Mouse (Mus musculus) forebrain, embryonic 15.5 days (tissue): ENCODE data around the gene Prss27. TPM values are rescaled to one million over a fixed set of nuclear protein-coding genes. Genes with fewer than 3 reads are reported as not detected.

Experiments
- ATAC-seq: fragments of 200-750 bp; cut with Nextera tagmentation; replicated peaks from 2 replicates; pipeline ENCODE4 v1.8.0; 2017; ENCODE audit warnings: mild to moderate bottlenecking, moderate TSS enrichment, moderate library complexity
- H3K27ac ChIP-seq: fragments of 300-500 bp; sonication (generic); replicated peaks from 2 replicates; pipeline ENCODE4 v1.5.1; 2015; ENCODE audit warnings: mild to moderate bottlenecking, inconsistent platforms
- H3K27me3 ChIP-seq: fragments of 300-500 bp; sonication (generic); 2 replicates; pipeline ENCODE4 v1.6.1; 2015; ENCODE audit warnings: inconsistent platforms
- H3K36me3 ChIP-seq: fragments of 300-500 bp; sonication (generic); 2 replicates; pipeline ENCODE4 v1.6.1; 2015; ENCODE audit warnings: mild to moderate bottlenecking, inconsistent platforms
- H3K4me1 ChIP-seq: fragments of 300-500 bp; sonication (generic); 2 replicates; pipeline ENCODE4 v1.6.1; 2015; ENCODE audit warnings: inconsistent platforms
- H3K4me2 ChIP-seq: fragments of 300-500 bp; sonication (generic); replicated peaks from 2 replicates; pipeline ENCODE4 v1.6.1; 2015; ENCODE audit warnings: mild to moderate bottlenecking, inconsistent platforms
- H3K4me3 ChIP-seq: fragments of 300-500 bp; sonication (generic); 2 replicates; pipeline ENCODE4 v1.5.1; 2015; ENCODE audit warnings: mild to moderate bottlenecking, inconsistent platforms
- H3K9ac ChIP-seq: fragments of 300-500 bp; sonication (generic); replicated peaks from 2 replicates; pipeline ENCODE4 v1.6.1; 2015; ENCODE audit warnings: mild to moderate bottlenecking, inconsistent platforms
- H3K9me3 ChIP-seq: fragments of 300-500 bp; sonication (generic); 2 replicates; pipeline ENCODE4 v1.6.1; 2016; ENCODE audit warnings: inconsistent platforms
- WGBS: fragments of 180-500 bp; shearing (Covaris S2); methylation state at CpG from one replicate; pipeline ENCODE4 v1.1.7; 2015; ENCODE audit warnings: mixed read lengths; 5-methylcytosine and 5-hydroxymethylcytosine counted together
- polyA plus RNA-seq: library from polyadenylated mRNA; unstranded; fragments of >200 nt; fragmentation: Nextera tagmentation; extraction: Ambion mirVana; gene quantifications from 2 replicates; pipeline ENCODE4 v1.2.1, GENCODE M21; 2015

Gene Prss27
- polyA plus RNA-seq, 1 experiment from 2014 or later: 0.23 TPM

GRCm38 (mm10) chr17:24007391-24007790 is 30.6 kb upstream of the Prss27 start:
- 70% methylated on average over 1 of the region's 1 CpGs for WGBS
- H3K9me3 ChIP-seq: no peaks in the 10 kb centered on the region
- no peak overlapping the region for H3K4me3 ChIP-seq
- no peak overlapping the region for H3K9ac ChIP-seq
- H3K4me2 ChIP-seq: no peak overlapping the region
- no peak for ATAC-seq
- H3K36me3 ChIP-seq: no peaks in the 10 kb centered on the region
- H3K27ac ChIP-seq: no peak overlapping the region
- H3K4me1 ChIP-seq: no peaks in the 10 kb centered on the region
- no peaks in the 10 kb centered on the region for H3K27me3 ChIP-seq

GRCm38 (mm10) chr17:24008105-24008504 is 29.8 kb upstream of the Prss27 start:
- no peak overlapping the region for H3K4me3 ChIP-seq
- H3K27me3 ChIP-seq: no peaks in the 10 kb centered on the region
- H3K36me3 ChIP-seq: no peaks in the 10 kb centered on the region
- H3K4me2 ChIP-seq: no peak overlapping the region
- ATAC-seq: no peak
- no peaks in the 10 kb centered on the region for H3K4me1 ChIP-seq
- no peak overlapping the region for H3K9ac ChIP-seq
- no peak overlapping the region for H3K27ac ChIP-seq
- WGBS: 69% methylated on average over 4 of the region's 4 CpGs
- H3K9me3 ChIP-seq: no peaks in the 10 kb centered on the region

GRCm38 (mm10) chr17:24009617-24010016 is 28.3 kb upstream of the Prss27 start:
- Histone ChIP-seq H3K36me3 (no peaks in the 10 kb centered on the region), H3K9ac (no peak overlapping the region), H3K4me3 (no peak overlapping the region), H3K4me1 (no peaks in the 10 kb centered on the region), H3K9me3 (no peaks in the 10 kb centered on the region), H3K27ac (no peak overlapping the region), H3K4me2 (no peak overlapping the region), H3K27me3 (no peaks in the 10 kb centered on the region)
- 55% methylated on average over 5 of the region's 5 CpGs for WGBS
- ATAC-seq: no peak

GRCm38 (mm10) chr17:24012921-24013320 is 25.0 kb upstream of the Prss27 start:
- Histone ChIP-seq H3K9me3 (no peaks in the 10 kb centered on the region), H3K36me3 (no peaks in the 10 kb centered on the region), H3K27ac (no peak overlapping the region), H3K4me3 (no peak overlapping the region), H3K9ac (no peak overlapping the region), H3K4me1 (no peaks in the 10 kb centered on the region), H3K4me2 (no peak overlapping the region), H3K27me3 (no peaks in the 10 kb centered on the region)
- no peak for ATAC-seq
- 68% methylated on average over 2 of the region's 2 CpGs for WGBS

- no peak overlapping the region for H3K4me3 ChIP-seq
- no peaks in the 10 kb centered on the region for H3K36me3 ChIP-seq
- H3K9me3 ChIP-seq: no peaks in the 10 kb centered on the region
- no peak overlapping the region for H3K4me2 ChIP-seq
- no peak for ATAC-seq
- no peaks in the 10 kb centered on the region for H3K27me3 ChIP-seq
- WGBS: 91% methylated on average over 5 of the region's 5 CpGs
- H3K27ac ChIP-seq: no peak overlapping the region
- no peak overlapping the region for H3K9ac ChIP-seq
- H3K4me1 ChIP-seq: no peaks in the 10 kb centered on the region
Measured at GRCm38 (mm10) chr17:24014433-24014965, 23.4 kb upstream of the Prss27 start.

GRCm38 (mm10) chr17:24015727-24016126 is 22.2 kb upstream of the Prss27 start:
- Histone ChIP-seq H3K36me3 (no peaks in the 10 kb centered on the region), H3K4me1 (no peaks in the 10 kb centered on the region), H3K27me3 (no peaks in the 10 kb centered on the region), H3K27ac (no peak overlapping the region), H3K9me3 (no peaks in the 10 kb centered on the region), H3K9ac (no peak overlapping the region), H3K4me3 (no peak overlapping the region), H3K4me2 (no peak overlapping the region)
- ATAC-seq: no peak
- WGBS: 30% methylated on average over 14 of the region's 14 CpGs

- WGBS: 86% methylated on average over 6 of the region's 6 CpGs
- Histone ChIP-seq H3K4me3 (no peak overlapping the region), H3K4me1 (no peaks in the 10 kb centered on the region), H3K9me3 (no peaks in the 10 kb centered on the region), H3K4me2 (no peak overlapping the region), H3K36me3 (no peaks in the 10 kb centered on the region), H3K27ac (no peak overlapping the region), H3K27me3 (no peaks in the 10 kb centered on the region), H3K9ac (no peak overlapping the region)
- ATAC-seq: no peak
Measured at GRCm38 (mm10) chr17:24020696-24021095, 17.2 kb upstream of the Prss27 start.

- WGBS: 85% methylated on average over 5 of the region's 5 CpGs
- no peaks in the 10 kb centered on the region for H3K27me3 ChIP-seq
- no peak overlapping the region for H3K27ac ChIP-seq
- H3K9ac ChIP-seq: no peak overlapping the region
- H3K4me2 ChIP-seq: no peak overlapping the region
- H3K9me3 ChIP-seq: no peaks in the 10 kb centered on the region
- no peaks in the 10 kb centered on the region for H3K36me3 ChIP-seq
- no peak for ATAC-seq
- H3K4me1 ChIP-seq: no peaks in the 10 kb centered on the region
- H3K4me3 ChIP-seq: no peak overlapping the region
Measured at GRCm38 (mm10) chr17:24021375-24022199, 16.4 kb upstream of the Prss27 start.

- Histone ChIP-seq H3K36me3 (no peaks in the 10 kb centered on the region), H3K9me3 (no peaks in the 10 kb centered on the region), H3K4me3 (no peak overlapping the region), H3K9ac (no peak overlapping the region), H3K27ac (no peak overlapping the region), H3K4me1 (no peaks in the 10 kb centered on the region), H3K27me3 (no peaks in the 10 kb centered on the region), H3K4me2 (no peak overlapping the region)
- WGBS: 89% methylated on average over 7 of the region's 7 CpGs
- no peak for ATAC-seq
Measured at GRCm38 (mm10) chr17:24029477-24029876, 8.5 kb upstream of the Prss27 start.

GRCm38 (mm10) chr17:24030551-24030950 is 7.4 kb upstream of the Prss27 start:
- Histone ChIP-seq H3K36me3 (no peaks in the 10 kb centered on the region), H3K27ac (no peak overlapping the region), H3K4me3 (no peak overlapping the region), H3K9me3 (no peaks in the 10 kb centered on the region), H3K4me2 (no peak overlapping the region), H3K4me1 (no peaks in the 10 kb centered on the region), H3K27me3 (no peaks in the 10 kb centered on the region), H3K9ac (no peak overlapping the region)
- 82% methylated on average over 22 of the region's 22 CpGs for WGBS
- no peak for ATAC-seq

- Histone ChIP-seq H3K27me3 (no peaks in the 10 kb centered on the region), H3K27ac (no peak overlapping the region), H3K9ac (no peak overlapping the region), H3K4me2 (no peak overlapping the region), H3K4me3 (no peak overlapping the region), H3K36me3 (no peaks in the 10 kb centered on the region), H3K9me3 (no peaks in the 10 kb centered on the region), H3K4me1 (no peaks in the 10 kb centered on the region)
- WGBS: 91% methylated on average over 7 of the region's 7 CpGs
- no peak for ATAC-seq
Measured at GRCm38 (mm10) chr17:24035087-24035486, 2.9 kb upstream of the Prss27 start.

GRCm38 (mm10) chr17:24036954-24037353 is 990 bp upstream of the Prss27 start:
- Histone ChIP-seq H3K27ac (no peak overlapping the region), H3K27me3 (no peaks in the 10 kb centered on the region), H3K4me2 (no peak overlapping the region), H3K4me1 (no peaks in the 10 kb centered on the region), H3K9ac (no peak overlapping the region), H3K36me3 (no peaks in the 10 kb centered on the region), H3K4me3 (no peak overlapping the region), H3K9me3 (no peaks in the 10 kb centered on the region)
- ATAC-seq: no peak
- WGBS: 81% methylated on average over 6 of the region's 6 CpGs

DNA sequence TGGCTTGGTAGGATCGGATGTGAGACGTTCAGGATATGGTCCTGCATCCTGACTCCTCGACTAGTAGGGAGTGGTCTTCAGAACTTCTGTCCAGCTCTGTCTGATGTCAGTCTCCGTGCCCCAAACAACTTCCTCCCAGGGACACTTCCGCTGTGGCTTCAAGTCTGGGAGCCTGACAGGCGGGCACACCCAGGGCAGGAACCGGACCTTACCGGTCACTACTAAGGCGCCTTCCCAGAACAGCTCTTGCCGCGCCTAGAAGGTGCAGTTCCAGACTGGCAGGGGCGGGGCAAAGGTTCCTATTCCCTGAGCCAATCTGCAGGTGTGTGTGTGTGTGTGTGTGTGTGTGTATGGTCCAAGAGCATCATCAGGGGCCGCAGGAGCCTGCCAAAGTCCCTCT is 584 bp upstream of the Prss27 start:
- ATAC-seq: no peak
- Histone ChIP-seq H3K9ac (no peak overlapping the region), H3K4me1 (no peaks in the 10 kb centered on the region), H3K27me3 (no peaks in the 10 kb centered on the region), H3K4me2 (no peak overlapping the region), H3K4me3 (no peak overlapping the region), H3K9me3 (no peaks in the 10 kb centered on the region), H3K27ac (no peak overlapping the region), H3K36me3 (no peaks in the 10 kb centered on the region)
- 88% methylated on average over 13 of the region's 13 CpGs for WGBS
